Mouse (Mus musculus): ENCODE measurements around the gene Sgpp2. TPM values are rescaled to one million over a fixed set of nuclear protein-coding genes. Genes with fewer than 3 reads are reported as not detected.

The Sgpp2 gene
- polyA plus RNA-seq, 1 experiment from 2014 or later = 0.65 TPM

DNA sequence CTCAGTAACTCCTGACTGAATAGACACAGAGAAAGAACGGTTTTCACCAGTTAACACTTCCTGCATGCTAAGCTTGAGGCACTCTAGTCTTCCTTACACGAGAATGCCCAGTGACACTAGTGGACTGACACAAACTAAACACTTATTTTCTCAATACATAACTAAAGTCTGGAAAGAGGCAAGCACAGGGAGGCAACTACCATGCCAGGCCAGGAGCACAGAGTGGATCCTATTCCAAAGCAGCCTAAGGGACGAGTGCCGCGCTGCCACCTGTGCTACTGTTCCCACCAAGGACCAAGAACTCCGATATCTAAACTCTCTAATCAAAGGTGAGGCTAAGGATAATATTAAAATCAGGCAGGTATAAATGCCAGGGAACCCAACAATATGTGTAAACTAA, 136.6 kb downstream of the Sgpp2 start:
- no peak for DNase-seq (ENCODE audit: low spot score)
- WGBS = 93% methylated on average over 6 of the region's 6 CpGs
- no peak overlapping the region for H3K4me3 ChIP-seq (ENCODE audit: low read depth, low read length)

DNA sequence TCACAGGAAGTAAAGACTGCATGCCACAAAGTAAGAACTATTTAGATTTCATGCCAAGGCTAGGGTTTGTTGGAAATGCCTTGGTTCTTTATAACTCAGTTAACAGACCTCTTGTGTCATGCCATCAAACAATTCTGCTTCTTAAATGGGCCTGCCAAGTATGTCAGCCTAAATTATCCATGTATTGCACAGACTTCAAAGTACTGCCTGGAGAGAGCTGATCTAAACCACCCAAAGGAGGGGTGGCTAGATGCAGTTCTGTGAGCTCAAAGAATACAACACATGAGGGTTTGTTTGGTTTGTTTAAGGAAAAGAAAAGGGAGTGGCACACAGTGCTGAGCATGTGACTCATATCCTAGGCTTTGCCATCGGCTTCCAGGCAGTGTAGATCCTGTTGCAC, 137.9 kb downstream of the Sgpp2 start:
- DNase-seq (ENCODE audit: low spot score) = no peak
- H3K36me3 ChIP-seq (ENCODE audit: control insufficient read depth, insufficient read depth, low read length) = no peaks in the 10 kb centered on the region; the same call in 1 of the 2 replicates

More for the DNA sequence above, 136.6 kb downstream of the Sgpp2 start:
- Histone ChIP-seq H3K27me3 (ENCODE audit: control insufficient read depth, insufficient read depth, low read length) (no peaks in the 10 kb centered on the region), H3K4me1 (ENCODE audit: control insufficient read depth, insufficient read depth, low read length) (peaks cover 4% of the 10 kb centered on the region; the same call in 1 of the 2 replicates), H3K36me3 (ENCODE audit: control insufficient read depth, insufficient read depth, low read length) (no peaks in the 10 kb centered on the region; the same call in 1 of the 2 replicates), H3K9me3 (ENCODE audit: control insufficient read depth, low read length) (no peaks in the 10 kb centered on the region), H3K4me2 (ENCODE audit: low read depth, severe bottlenecking) (no peak overlapping the region), H3K27ac (replicated peaks; ENCODE audit: low read depth, low read length) (no peak overlapping the region), H3K9ac (ENCODE audit: low read length) (no peak overlapping the region)
- no peak for ATAC-seq (ENCODE audit: insufficient number of reproducible peaks, low FRiP score, low TSS enrichment, low read depth)

GRCm38 (mm10) chr1:78451070-78451854, 141.1 kb downstream of the Sgpp2 start:
- Histone ChIP-seq H3K27me3 (ENCODE audit: control insufficient read depth, insufficient read depth, low read length) (no peaks in the 10 kb centered on the region), H3K4me1 (ENCODE audit: control insufficient read depth, insufficient read depth, low read length) (no peaks in the 10 kb centered on the region), H3K9me3 (ENCODE audit: control insufficient read depth, low read length) (no peaks in the 10 kb centered on the region), H3K9ac (ENCODE audit: low read length) (no peak overlapping the region), H3K36me3 (ENCODE audit: control insufficient read depth, insufficient read depth, low read length) (peaks cover 3% of the 10 kb centered on the region; the same call in 1 of the 2 replicates), H3K4me2 (ENCODE audit: low read depth, severe bottlenecking) (no peak overlapping the region), H3K27ac (replicated peaks; ENCODE audit: low read depth, low read length) (no peak overlapping the region; the same call in 1 of the 2 replicates), H3K4me3 (ENCODE audit: low read depth, low read length) (no peak overlapping the region)
- ATAC-seq (ENCODE audit: insufficient number of reproducible peaks, low FRiP score, low TSS enrichment, low read depth) (no peak), DNase-seq (ENCODE audit: low spot score) (no peak)
- WGBS = 73% methylated on average over 12 of the region's 12 CpGs

More for the DNA sequence above, 137.9 kb downstream of the Sgpp2 start:
- Histone ChIP-seq H3K4me2 (ENCODE audit: low read depth, severe bottlenecking) (no peak overlapping the region), H3K27me3 (ENCODE audit: control insufficient read depth, insufficient read depth, low read length) (no peaks in the 10 kb centered on the region), H3K27ac (replicated peaks; ENCODE audit: low read depth, low read length) (no peak overlapping the region), H3K4me3 (ENCODE audit: low read depth, low read length) (no peak overlapping the region), H3K4me1 (ENCODE audit: control insufficient read depth, insufficient read depth, low read length) (peaks cover 2% of the 10 kb centered on the region; the same call in 1 of the 2 replicates), H3K9me3 (ENCODE audit: control insufficient read depth, low read length) (no peaks in the 10 kb centered on the region), H3K9ac (ENCODE audit: low read length) (no peak overlapping the region)
- 83% methylated on average over 1 of the region's 1 CpGs for WGBS
- ATAC-seq (ENCODE audit: insufficient number of reproducible peaks, low FRiP score, low TSS enrichment, low read depth) = no peak

DNA sequence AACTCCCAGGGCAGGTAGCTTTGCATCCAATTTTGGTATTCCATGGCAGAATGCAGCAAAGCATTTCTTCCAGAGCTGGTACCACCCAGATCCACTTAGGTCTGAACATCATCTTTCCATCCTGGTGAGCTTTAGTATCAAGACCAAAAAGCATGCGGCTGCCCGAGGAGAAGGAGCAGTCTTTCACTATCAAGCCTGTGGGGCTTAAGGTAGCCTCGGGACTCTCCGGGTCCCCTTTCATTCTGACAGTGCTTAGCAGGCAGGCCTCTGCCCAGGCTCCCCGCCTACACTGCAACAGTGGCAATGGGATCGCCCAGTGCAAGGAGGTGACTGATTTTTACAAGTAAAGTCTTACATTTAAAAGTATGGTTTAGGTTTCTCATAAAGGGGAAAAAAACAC, 142.4 kb downstream of the Sgpp2 start:
- Histone ChIP-seq H3K9me3 (ENCODE audit: control insufficient read depth, low read length) (no peaks in the 10 kb centered on the region), H3K27ac (replicated peaks; ENCODE audit: low read depth, low read length) (no peak overlapping the region), H3K4me3 (ENCODE audit: low read depth, low read length) (no peak overlapping the region), H3K4me2 (ENCODE audit: low read depth, severe bottlenecking) (no peak overlapping the region), H3K4me1 (ENCODE audit: control insufficient read depth, insufficient read depth, low read length) (no peaks in the 10 kb centered on the region), H3K9ac (ENCODE audit: low read length) (no peak overlapping the region), H3K36me3 (ENCODE audit: control insufficient read depth, insufficient read depth, low read length) (peaks cover 3% of the 10 kb centered on the region; the same call in 1 of the 2 replicates), H3K27me3 (ENCODE audit: control insufficient read depth, insufficient read depth, low read length) (no peaks in the 10 kb centered on the region)
- WGBS = 91% methylated on average over 6 of the region's 6 CpGs
- DNase-seq (ENCODE audit: low spot score) = no peak
- no peak for ATAC-seq (ENCODE audit: insufficient number of reproducible peaks, low FRiP score, low TSS enrichment, low read depth)

- H3K36me3 ChIP-seq (ENCODE audit: control insufficient read depth, insufficient read depth, low read length) = peaks cover 3% of the 10 kb centered on the region; the same call in 1 of the 2 replicates
- WGBS = 94% methylated on average over 8 of the region's 8 CpGs
These were observed 143.7 kb downstream of the Sgpp2 start for GRCm38 (mm10) chr1:78453886-78454285.

DNA sequence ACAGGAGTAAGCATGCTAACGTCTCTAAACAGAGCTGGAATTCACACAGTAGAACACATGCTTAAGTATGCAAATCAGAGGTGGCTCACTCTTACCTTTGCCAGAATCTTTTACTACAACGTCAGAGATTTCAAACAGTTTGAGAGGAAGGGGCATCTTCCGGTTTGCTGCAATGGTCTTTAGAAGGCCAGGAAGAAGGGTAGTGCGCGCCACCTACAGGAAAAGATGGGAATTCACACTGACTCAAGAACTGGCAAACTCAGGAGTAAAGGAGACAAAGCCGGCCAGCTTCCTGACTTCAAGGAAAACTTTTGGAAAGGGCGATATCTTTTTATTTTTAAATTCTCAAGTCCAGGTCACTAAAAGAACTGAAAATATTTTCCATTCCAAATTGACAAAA, 144.5 kb downstream of the Sgpp2 start:
- no peak overlapping the region for H3K4me3 ChIP-seq (ENCODE audit: low read depth, low read length)
- ATAC-seq (ENCODE audit: insufficient number of reproducible peaks, low FRiP score, low TSS enrichment, low read depth) = no peak
- H3K4me2 ChIP-seq (ENCODE audit: low read depth, severe bottlenecking) = no peak overlapping the region

More at GRCm38 (mm10) chr1:78453886-78454285, 143.7 kb downstream of the Sgpp2 start:
- Histone ChIP-seq H3K9ac (ENCODE audit: low read length) (no peak overlapping the region), H3K4me1 (ENCODE audit: control insufficient read depth, insufficient read depth, low read length) (no peaks in the 10 kb centered on the region), H3K9me3 (ENCODE audit: control insufficient read depth, low read length) (no peaks in the 10 kb centered on the region), H3K4me2 (ENCODE audit: low read depth, severe bottlenecking) (no peak overlapping the region), H3K4me3 (ENCODE audit: low read depth, low read length) (no peak overlapping the region), H3K27me3 (ENCODE audit: control insufficient read depth, insufficient read depth, low read length) (no peaks in the 10 kb centered on the region), H3K27ac (replicated peaks; ENCODE audit: low read depth, low read length) (no peak overlapping the region)
- DNase-seq (ENCODE audit: low spot score) (no peak), ATAC-seq (ENCODE audit: insufficient number of reproducible peaks, low FRiP score, low TSS enrichment, low read depth) (no peak)

More for the DNA sequence above, 144.5 kb downstream of the Sgpp2 start:
- Histone ChIP-seq H3K27ac (replicated peaks; ENCODE audit: low read depth, low read length) (no peak overlapping the region), H3K9me3 (ENCODE audit: control insufficient read depth, low read length) (no peaks in the 10 kb centered on the region), H3K27me3 (ENCODE audit: control insufficient read depth, insufficient read depth, low read length) (no peaks in the 10 kb centered on the region), H3K36me3 (ENCODE audit: control insufficient read depth, insufficient read depth, low read length) (peaks cover 5% of the 10 kb centered on the region; the same call in 1 of the 2 replicates), H3K4me1 (ENCODE audit: control insufficient read depth, insufficient read depth, low read length) (no peaks in the 10 kb centered on the region), H3K9ac (ENCODE audit: low read length) (no peak overlapping the region)
- DNase-seq (ENCODE audit: low spot score) = peak; percentile 64
- 40% methylated on average over 7 of the region's 7 CpGs for WGBS

Other genes starting within 250 kb of the Sgpp2 start
- gene Pax3, start 113.2 kb upstream of the Sgpp2 start, polyA plus RNA-seq (2014; fragmentation: Nextera tagmentation; extraction: Ambion mirVana) = 5.0 and 5.6 TPM in 2 replicates
- 161 and 165 TPM in 2 replicates for gene Farsb, start 178.6 kb downstream of the Sgpp2 start, polyA plus RNA-seq (2014; fragmentation: Nextera tagmentation; extraction: Ambion mirVana)
- gene Mogat1, start 200.6 kb downstream of the Sgpp2 start, polyA plus RNA-seq (2014; fragmentation: Nextera tagmentation; extraction: Ambion mirVana) = not detected in 2 replicates
- gene BC035947, start 201.8 kb downstream of the Sgpp2 start, polyA plus RNA-seq (2014; fragmentation: Nextera tagmentation; extraction: Ambion mirVana) = 0.31 and 0.74 TPM in 2 replicates

Data from limb, embryonic 11.5 days (tissue).